Mouse (Mus musculus): ENCODE data around the gene Ces1c. TPM values are rescaled to one million over a fixed set of nuclear protein-coding genes. Genes with fewer than 3 reads are reported as not detected.

Ces1c gene
- total RNA-seq, 2 experiments from 2014 or later, result not detected

GRCm38 (mm10) chr8:93059185-93059584 is 71.9 kb downstream of the Ces1c start:
- intact Hi-C loops (cut with DNase I), result loop anchor here (2.0 to 10.0 kb wide), 3 partner anchors 33 to 376 kb away; no protein-coding TSS in a partner anchor
- peak; percentile 20 to 45 for DNase-seq (ENCODE audit: low spot score in 2 of 2)

- intact Hi-C loops (cut with DNase I), result loop anchor here (5.0 to 10.0 kb wide), 2 partner anchors 37 to 380 kb away; no protein-coding TSS in a partner anchor
- no peak for DNase-seq (ENCODE audit: low spot score in 2 of 2)
Observed at GRCm38 (mm10) chr8:93055238-93055637, 75.8 kb downstream of the Ces1c start.

Other genes with a start within 250 kb of the Ces1c start
- gene Capns2, start 229.9 kb downstream of the Ces1c start, total RNA-seq (2021), result 1 to 10 TPM in 1 of 2 experiments, under 1 TPM in 1; 0.64 to 1.1 TPM
- under 1 TPM; 0.10 to 0.11 TPM for gene Slc6a2, start 171.2 kb downstream of the Ces1c start, total RNA-seq (2021)
- under 1 TPM in 1 of 2 experiments, not detected in 1; 0.27 TPM for gene Ces1a, start 83.1 kb downstream of the Ces1c start, total RNA-seq (2021)
- not detected for gene Ces1b, start 51.3 kb downstream of the Ces1c start, total RNA-seq (2021)
- not detected for gene Ces1d, start 66.6 kb upstream of the Ces1c start, total RNA-seq (2021)
- not detected for gene Ces1e, start 98.3 kb upstream of the Ces1c start, total RNA-seq (2021)
- gene Ces1f, start 148.5 kb upstream of the Ces1c start, total RNA-seq (2021), result not detected
- gene Ces1g, start 206.0 kb upstream of the Ces1c start, total RNA-seq (2021), result not detected
- gene Ces1h, start 248.4 kb upstream of the Ces1c start, total RNA-seq (2021), result not detected